16 mouse cellular contexts compared by ENCODE assay signal in the genomic region with DNA sequence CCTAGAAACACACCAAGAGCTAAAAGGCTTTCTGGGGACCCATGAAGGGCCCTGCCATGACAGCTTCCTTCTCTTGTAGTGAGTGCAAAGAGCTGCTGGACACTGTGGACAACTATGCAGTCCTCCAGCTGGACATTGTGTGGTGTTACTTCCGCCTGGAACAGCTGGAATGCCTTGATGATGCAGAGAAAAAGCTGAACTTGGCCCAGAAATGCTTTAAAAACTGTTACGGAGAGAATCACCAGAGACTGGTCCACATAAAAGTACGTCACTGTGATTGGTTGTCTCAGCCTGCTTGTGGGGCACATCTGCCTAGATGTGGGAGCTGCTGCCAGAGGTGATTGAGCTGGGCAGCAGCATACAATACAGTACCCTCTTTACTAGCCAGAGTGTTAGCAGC. TPM values are rescaled to one million over a fixed set of nuclear protein-coding genes. Genes with fewer than 3 reads are reported as not detected.
A peak's percentile ranks its signal among the peaks of the same experiment; 100 is the strongest.
DNase-seq lines count a peak whose midpoint lies in the region; ATAC-seq and TF ChIP-seq lines count a peak whose summit lies in the region.
"Had no signal": no experiment of that assay in that cellular context is flagged by ENCODE, and none has a peak within 500 bp of the region (broad histone marks: within the 10 kb centered on the region; RNA-seq: fewer than 3 reads in every experiment).

No protein-coding gene starts in this region.

- H3K27me3 ChIP-seq in hindbrain, embryonic 12.5 days: no peaks in the 10 kb centered on the region
- no peaks in the 10 kb centered on the region for H3K27me3 ChIP-seq in hindbrain, embryonic 14.5 days (ENCODE audit: control insufficient read depth, insufficient read depth, low read length)
- H3K27me3 ChIP-seq in lung, embryonic 14.5 days (ENCODE audit: insufficient read depth, low read length): no peaks in the 10 kb centered on the region
- H3K27me3 ChIP-seq in lung, postnatal 0 days (replicated peaks; ENCODE audit: insufficient read depth, low read length): no peaks in the 10 kb centered on the region
- H3K27me3 ChIP-seq: embryonic facial prominence, embryonic 12.5 days; limb, embryonic 15.5 days; neural tube, embryonic 15.5 days had no signal

- ATAC-seq in hindbrain, embryonic 12.5 days (ENCODE audit: low FRiP score): no peak
- ATAC-seq in hindbrain, embryonic 14.5 days (ENCODE audit: low FRiP score): no peak
- peak; percentile 93 for ATAC-seq in lung, embryonic 14.5 days (ENCODE audit: insufficient read depth)
- peak; percentile 92 for ATAC-seq in lung, postnatal 0 days
- ATAC-seq: CD4-positive, CD25-positive, alpha-beta regulatory T cell, adult 4 months had no signal

- H3K27ac ChIP-seq in hindbrain, embryonic 12.5 days: 0 out of 2 replicates have a peak overlapping the region, but pooled peaks have one; percentile 42
- H3K27ac ChIP-seq in hindbrain, embryonic 14.5 days: no peak overlapping the region
- H3K27ac ChIP-seq in lung, embryonic 14.5 days (ENCODE audit: low read depth): no peak overlapping the region
- peak overlapping the region; percentile 27 for H3K27ac ChIP-seq in lung, postnatal 0 days (ENCODE audit: low read length)
- H3K27ac ChIP-seq: embryonic facial prominence, embryonic 12.5 days; limb, embryonic 15.5 days; neural tube, embryonic 15.5 days had no signal

- no peak for TF ChIP-seq POLR2A in lung, adult 2 months (IDR thresholded peaks at IDR 0.05; ENCODE audit: borderline replicate concordance, extremely low read depth, low read depth, low read length)

- peaks cover 7% of the 10 kb centered on the region; the same call in 1 of the 2 replicates for H3K4me1 ChIP-seq in hindbrain, embryonic 12.5 days
- H3K4me1 ChIP-seq in hindbrain, embryonic 14.5 days (replicated peaks; ENCODE audit: control insufficient read depth, insufficient read depth, low read length): no peaks in the 10 kb centered on the region
- H3K4me1 ChIP-seq in lung, embryonic 14.5 days (ENCODE audit: insufficient read depth): no peaks in the 10 kb centered on the region
- H3K4me1 ChIP-seq in lung, adult 2 months (ENCODE audit: control insufficient read depth, insufficient read depth, low read length): no peaks in the 10 kb centered on the region
- H3K4me1 ChIP-seq in lung, postnatal 0 days (ENCODE audit: insufficient read depth, low read depth, low read length): no peaks in the 10 kb centered on the region
- H3K4me1 ChIP-seq: embryonic facial prominence, embryonic 12.5 days; limb, embryonic 15.5 days; neural tube, embryonic 15.5 days had no signal

- H3K36me3 ChIP-seq in hindbrain, embryonic 12.5 days: peaks cover 92% of the 10 kb centered on the region
- peaks cover 99% of the 10 kb centered on the region for H3K36me3 ChIP-seq in hindbrain, embryonic 14.5 days (replicated peaks; ENCODE audit: control insufficient read depth, insufficient read depth)
- H3K36me3 ChIP-seq in lung, embryonic 14.5 days (ENCODE audit: insufficient read depth): peaks cover 93% of the 10 kb centered on the region
- H3K36me3 ChIP-seq in lung, postnatal 0 days (ENCODE audit: insufficient read depth, low read length): peaks cover 66% of the 10 kb centered on the region

- no peak for DNase-seq in hindbrain, embryonic 14.5 days (ENCODE audit: low spot score)
- peak; percentile 80 for DNase-seq in lung, embryonic 14.5 days
- DNase-seq in lung, adult 2 months: no peak
- peak; percentile 89 for DNase-seq in lung, postnatal 0 days (ENCODE audit: low spot score)
- peak; percentile 63 for DNase-seq in lung, postnatal 36 days
- DNase-seq in cerebellum, adult 18-20 months: no peak
- DNase-seq: adrenal gland, adult 2 months; cerebellum, adult 11-12 months; retina, postnatal 1 day had no signal

- no peaks in the 10 kb centered on the region for H3K9me3 ChIP-seq in hindbrain, embryonic 12.5 days (replicated peaks)
- H3K9me3 ChIP-seq in hindbrain, embryonic 14.5 days (ENCODE audit: control insufficient read depth, low read length): no peaks in the 10 kb centered on the region
- no peaks in the 10 kb centered on the region for H3K9me3 ChIP-seq in lung, embryonic 14.5 days (ENCODE audit: low read depth, low read length)
- H3K9me3 ChIP-seq in lung, postnatal 0 days (ENCODE audit: low read length): no peaks in the 10 kb centered on the region
- H3K9me3 ChIP-seq: embryonic facial prominence, embryonic 12.5 days; limb, embryonic 15.5 days; neural tube, embryonic 15.5 days had no signal

- no peak overlapping the region for H3K4me2 ChIP-seq in hindbrain, embryonic 12.5 days (replicated peaks)
- H3K4me2 ChIP-seq in hindbrain, embryonic 14.5 days (replicated peaks): no peak overlapping the region
- no peak overlapping the region for H3K4me2 ChIP-seq in lung, embryonic 14.5 days
- no peak overlapping the region for H3K4me2 ChIP-seq in lung, postnatal 0 days (replicated peaks; ENCODE audit: low read depth, low read length)
- H3K4me2 ChIP-seq: embryonic facial prominence, embryonic 12.5 days; limb, embryonic 15.5 days; neural tube, embryonic 15.5 days had no signal

- TF ChIP-seq CTCF in lung, embryonic 14.5 days (IDR thresholded peaks at IDR 0.05; ENCODE audit: low read depth): no peak
- no peak for TF ChIP-seq CTCF in lung, adult 2 months (IDR thresholded peaks at IDR 0.05; ENCODE audit: insufficient read depth, low read length)
- TF ChIP-seq CTCF in lung, postnatal 0 days (IDR thresholded peaks at IDR 0.05): no peak

- peak; percentile 59 for TF ChIP-seq EP300 in lung, postnatal 0 days (IDR thresholded peaks at IDR 0.05)

- WGBS in hindbrain, embryonic 12.5 days: 89% methylated on average over 3 of the region's 3 CpGs
- WGBS in hindbrain, embryonic 14.5 days: 93% methylated on average over 3 of the region's 3 CpGs
- 59% methylated on average over 3 of the region's 3 CpGs for WGBS in lung, embryonic 14.5 days
- WGBS in lung, adult 2 months: 75% methylated on average over 3 of the region's 3 CpGs
- WGBS in lung, postnatal 0 days: 65% methylated on average over 3 of the region's 3 CpGs

- no peak overlapping the region for H3K4me3 ChIP-seq in hindbrain, embryonic 12.5 days
- no peak overlapping the region for H3K4me3 ChIP-seq in hindbrain, embryonic 14.5 days (replicated peaks; ENCODE audit: low read length)
- H3K4me3 ChIP-seq in lung, embryonic 14.5 days (ENCODE audit: low read depth, low read length): no peak overlapping the region
- no peak overlapping the region for H3K4me3 ChIP-seq in lung, adult 2 months (replicated peaks; ENCODE audit: extremely low read depth, low read depth, low read length)
- H3K4me3 ChIP-seq in lung, postnatal 0 days (ENCODE audit: low read depth, low read length): no peak overlapping the region
- H3K4me3 ChIP-seq: embryonic facial prominence, embryonic 12.5 days; limb, embryonic 15.5 days; neural tube, embryonic 15.5 days had no signal

- H3K9ac ChIP-seq in hindbrain, embryonic 12.5 days: no peak overlapping the region
- H3K9ac ChIP-seq in hindbrain, embryonic 14.5 days: no peak overlapping the region
- H3K9ac ChIP-seq in lung, embryonic 14.5 days: no peak overlapping the region
- H3K9ac ChIP-seq in lung, postnatal 0 days (replicated peaks; ENCODE audit: low read depth): no peak overlapping the region
- H3K9ac ChIP-seq: embryonic facial prominence, embryonic 12.5 days; limb, embryonic 15.5 days; neural tube, embryonic 15.5 days had no signal

RNA-seq across cellular contexts. Expression of gene Nub1, which starts 15.9 kb away (rescaled TPM):
- polyA plus RNA-seq in hindbrain, embryonic 12.5 days (2016; fragmentation: Nextera tagmentation; extraction: Ambion mirVana): 40.3 and 42.3 TPM in 2 replicates
- 48.5 and 51.7 TPM in 2 replicates for polyA plus RNA-seq in hindbrain, embryonic 14.5 days (2014; fragmentation: Nextera tagmentation; extraction: Ambion mirVana)
- 31.6 and 34.1 TPM in 2 replicates for polyA plus RNA-seq in lung, embryonic 14.5 days (2014; fragmentation: Nextera tagmentation; extraction: Ambion mirVana)
- polyA plus RNA-seq in lung, adult 2 months (2012; rRNA removed): 49.0 and 59.9 TPM in 2 replicates
- 33.0 and 34.5 TPM in 2 replicates for polyA plus RNA-seq in lung, postnatal 0 days (2015; fragmentation: Nextera tagmentation; extraction: Ambion mirVana)

RNA-seq across cellular contexts. Expression of gene Wdr86, which starts 29.3 kb away (rescaled TPM):
- 17.7 and 21.0 TPM in 2 replicates for polyA plus RNA-seq in hindbrain, embryonic 12.5 days (2016; fragmentation: Nextera tagmentation; extraction: Ambion mirVana)
- polyA plus RNA-seq in hindbrain, embryonic 14.5 days (2014; fragmentation: Nextera tagmentation; extraction: Ambion mirVana): 7.2 and 12.0 TPM in 2 replicates
- polyA plus RNA-seq in lung, embryonic 14.5 days (2014; fragmentation: Nextera tagmentation; extraction: Ambion mirVana): 39.7 and 43.9 TPM in 2 replicates
- polyA plus RNA-seq in lung, adult 2 months (2012; rRNA removed): 2.6 and 3.4 TPM in 2 replicates
- polyA plus RNA-seq in lung, postnatal 0 days (2015; fragmentation: Nextera tagmentation; extraction: Ambion mirVana): 11.0 and 12.5 TPM in 2 replicates

RNA-seq across cellular contexts. Expression of gene Crygn, which starts 56.5 kb away (rescaled TPM):
- 4.7 TPM in 1 of 2 replicates, not detected in the other for polyA plus RNA-seq in hindbrain, embryonic 12.5 days (2016; fragmentation: Nextera tagmentation; extraction: Ambion mirVana)
- polyA plus RNA-seq in hindbrain, embryonic 14.5 days (2014; fragmentation: Nextera tagmentation; extraction: Ambion mirVana): 2.1 and 3.0 TPM in 2 replicates
- 1.8 and 2.3 TPM in 2 replicates for polyA plus RNA-seq in lung, embryonic 14.5 days (2014; fragmentation: Nextera tagmentation; extraction: Ambion mirVana)
- polyA plus RNA-seq in lung, adult 2 months (2012; rRNA removed): 0.27 and 0.28 TPM in 2 replicates
- polyA plus RNA-seq in lung, postnatal 0 days (2015; fragmentation: Nextera tagmentation; extraction: Ambion mirVana): 5.8 TPM in 2 replicates
- polyA plus RNA-seq: adrenal gland, adult 2 months; brain, embryonic 14.5 days; heart, embryonic 14.5 days had no signal

Comparison
In these comparisons a context has a peak if more than half of its experiments do, and no peak if none do; other contexts are left out.
1. H3K27ac ChIP-seq: peak in hindbrain, embryonic 12.5 days (single experiment) and lung, postnatal 0 days (single experiment); none in hindbrain, embryonic 14.5 days (single experiment) and lung, embryonic 14.5 days (single experiment).
2. DNase-seq: peak in lung, embryonic 14.5 days (single experiment), lung, postnatal 0 days (single experiment) and lung, postnatal 36 days (single experiment); none in hindbrain, embryonic 14.5 days (single experiment), lung, adult 2 months (single experiment) and cerebellum, adult 18-20 months (0 of 2).
3. ATAC-seq: peak in lung, embryonic 14.5 days (single experiment) and lung, postnatal 0 days (single experiment); none in hindbrain, embryonic 12.5 days (single experiment) and hindbrain, embryonic 14.5 days (single experiment).